Mouse (Mus musculus) heart, postnatal 14 days (tissue): ENCODE data around the gene Ttc33. TPM values are rescaled to one million over a fixed set of nuclear protein-coding genes. Genes with fewer than 3 reads are reported as not detected.
"Not testable (repeated sequence)": the region's sequence is repeated elsewhere in the genome, so short reads cannot be mapped to it uniquely, and the experiment has no call there.

Experiments used
- DNase-seq, 2 experiments: peaks; one replicate each; pipeline ENCODE4 v3.0.0; 2021 to 2022
- intact Hi-C: fragments of 180-260 bp; cut with DNase I; formaldehyde crosslinking; loops from one replicate; pipeline ENCODE4 v1.15.1; 2025
- total RNA-seq, 2 experiments: library from RNA; stranded (reverse); gene quantifications; 2 replicates each; pipeline ENCODE4 v1.2.3; 2021

Ttc33 gene
- total RNA-seq, 2 experiments from 2014 or later, result 30.6 to 33.4 TPM

DNA sequence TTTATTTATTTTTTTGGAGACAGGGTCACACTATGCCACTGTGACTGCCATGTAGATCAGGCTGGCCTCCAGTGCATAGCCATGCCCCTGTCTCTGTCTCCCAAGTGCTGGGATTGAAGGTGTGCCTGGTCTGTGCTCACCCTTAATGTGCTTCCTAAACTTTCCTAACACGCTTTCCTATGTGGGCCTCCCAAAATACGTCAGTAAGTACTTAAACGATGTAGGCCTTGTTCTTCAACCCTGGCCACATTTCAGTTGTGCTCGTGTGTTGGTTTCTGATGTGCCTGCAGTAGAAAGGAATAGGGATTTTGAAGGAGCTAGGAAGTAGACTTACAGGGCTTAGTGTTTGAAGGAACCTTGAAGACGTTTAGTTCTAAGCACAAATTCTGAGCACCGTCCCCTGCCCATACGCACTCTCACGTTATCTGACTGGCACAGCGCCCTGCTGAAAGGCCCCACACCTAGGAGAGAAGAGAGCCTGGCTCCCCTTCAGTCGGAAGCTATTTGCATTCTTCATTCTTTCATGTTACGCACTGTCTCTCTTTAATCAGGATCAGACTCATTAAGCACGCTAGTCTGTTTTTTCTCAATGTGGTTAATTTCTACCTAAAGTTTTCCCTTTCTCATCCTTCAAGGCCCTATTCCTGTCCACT is 20.1 kb upstream of the Ttc33 start:
- intact Hi-C loops, result no loop called here
- no peak for DNase-seq

DNA sequence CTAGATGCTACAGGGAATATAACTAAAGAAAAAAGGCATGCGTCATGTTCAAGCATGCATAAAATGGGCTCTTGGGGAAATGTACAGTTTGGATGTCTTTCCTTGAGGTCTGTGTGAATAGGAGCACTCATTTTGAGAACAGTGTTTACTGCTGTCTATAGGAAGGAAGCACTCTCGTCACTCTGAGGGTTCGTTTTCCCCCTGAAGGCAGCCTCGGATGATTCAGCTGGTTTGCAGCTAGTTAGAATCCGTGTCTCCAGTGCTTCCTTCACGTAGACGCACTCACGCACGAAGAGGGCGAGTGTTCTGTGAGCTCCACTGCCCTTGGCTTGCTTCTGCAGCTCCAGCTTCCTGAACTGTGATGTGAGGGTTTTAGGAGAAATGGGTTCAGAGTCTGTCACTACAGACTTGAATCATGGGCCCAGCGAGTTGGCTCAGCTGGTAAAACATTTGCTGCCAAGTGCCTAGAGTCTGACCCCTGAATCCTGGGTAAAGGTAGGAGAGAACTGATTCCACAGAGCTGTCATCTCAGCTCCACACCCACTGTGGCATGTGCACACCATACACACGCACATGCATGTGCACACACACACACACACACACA is 12.0 kb upstream of the Ttc33 start:
- intact Hi-C loops, result no loop called here
- DNase-seq, result no peak

DNA sequence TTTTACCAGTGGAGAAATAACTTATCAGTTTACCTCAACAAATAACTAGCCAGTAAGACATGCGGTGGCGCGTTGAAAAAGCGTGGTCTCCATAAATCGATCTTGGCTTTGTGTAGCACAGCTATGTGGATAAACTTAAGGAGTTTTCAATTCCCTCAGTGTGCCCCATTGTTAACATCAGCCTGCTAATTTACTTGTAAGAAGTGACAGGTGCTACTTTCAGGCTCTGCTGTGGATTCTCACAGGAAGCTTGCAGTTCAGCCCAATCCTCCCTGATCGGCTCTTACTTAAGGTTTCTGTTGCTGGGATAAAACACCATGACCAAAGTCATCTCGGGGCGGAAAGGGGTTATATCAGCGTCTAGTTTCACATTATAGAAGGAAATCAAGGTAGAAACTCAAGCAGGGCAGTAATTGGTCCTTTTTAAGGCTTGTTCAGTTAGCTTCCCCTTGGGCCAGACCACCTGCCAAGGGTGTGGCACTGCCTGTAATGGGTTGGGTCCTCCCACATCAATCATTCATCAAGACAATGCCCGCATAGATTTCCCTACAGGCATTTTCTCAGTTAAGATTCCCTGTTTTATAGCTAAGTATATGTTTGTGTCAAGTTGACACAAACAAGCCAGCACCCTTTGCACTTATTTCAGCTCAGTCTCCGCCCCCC is 526 bp upstream of the Ttc33 start:
- DNase-seq, result peak in 1 of 2 experiments; percentile 12
- intact Hi-C loops, result loop anchor here (5.0 kb wide), 1 partner anchor 42 kb away; the partner anchor contains the start of gene Prkaa1

DNA sequence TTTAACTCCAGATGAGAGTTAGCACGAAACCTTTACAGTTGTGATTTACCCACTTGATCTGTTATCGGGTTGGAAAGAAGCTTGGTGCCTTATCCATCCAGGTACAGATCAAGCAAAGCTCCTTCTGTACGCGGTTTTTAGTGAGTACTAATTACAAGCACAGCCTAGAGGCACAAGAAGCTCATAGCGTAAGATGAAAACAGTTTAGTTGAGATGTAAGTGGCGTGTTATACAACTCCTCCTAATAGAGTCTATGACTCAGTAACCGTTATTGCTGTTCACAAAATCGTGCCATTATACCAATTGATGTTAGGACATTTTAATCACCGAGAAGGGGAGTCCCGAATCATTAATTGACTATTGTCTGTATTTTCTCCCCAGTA is 959 bp downstream of the Ttc33 start:
- DNase-seq, result no peak
- intact Hi-C loops, result loop anchor here (5.0 kb wide), 1 partner anchor 44 kb away; the partner anchor contains the start of gene Prkaa1

DNA sequence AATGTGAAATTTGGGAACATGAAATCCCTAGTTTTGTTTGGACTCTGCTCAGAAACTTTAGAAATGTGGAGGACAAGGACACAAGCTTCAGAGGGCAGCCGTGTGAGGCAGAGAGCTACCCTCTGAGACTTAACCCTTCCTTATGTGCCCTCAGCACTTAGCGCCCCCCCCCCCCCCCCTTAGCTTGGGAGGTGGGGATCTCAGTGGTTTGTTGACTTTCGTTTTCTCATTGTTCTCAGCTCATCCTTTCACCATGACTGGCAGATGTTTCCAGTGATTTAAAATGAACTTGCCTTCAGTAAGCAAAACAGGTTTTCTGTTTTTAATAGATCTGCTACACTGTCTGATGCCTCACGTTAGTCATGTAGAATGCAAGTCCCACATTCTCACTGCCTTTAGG is 1.8 kb downstream of the Ttc33 start:
- intact Hi-C loops, result loop anchor here (5.0 kb wide), 1 partner anchor 45 kb away; the partner anchor contains the start of gene Prkaa1
- DNase-seq, result no peak

DNA sequence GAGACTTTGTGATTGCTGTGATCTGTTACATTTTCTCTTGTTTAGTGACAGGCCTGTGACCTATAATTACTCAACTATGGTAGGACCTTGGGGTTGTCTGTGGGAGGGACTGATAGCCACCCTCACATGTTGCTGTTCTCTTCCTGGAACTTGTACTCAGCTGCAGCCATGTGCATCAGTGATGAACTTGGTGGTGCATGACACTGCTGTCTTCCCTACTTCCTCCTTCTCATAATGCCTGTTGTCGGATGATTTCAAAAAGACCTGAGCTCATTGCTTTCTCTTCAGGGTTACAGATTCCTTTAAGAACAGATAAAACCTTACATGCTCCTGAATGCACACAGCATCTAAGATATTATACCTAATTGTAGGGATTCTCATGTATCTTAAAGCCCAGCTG is 2.7 kb downstream of the Ttc33 start:
- intact Hi-C loops, result loop anchor here (5.0 kb wide), 1 partner anchor 46 kb away; the partner anchor contains the start of gene Prkaa1
- no peak for DNase-seq

DNA sequence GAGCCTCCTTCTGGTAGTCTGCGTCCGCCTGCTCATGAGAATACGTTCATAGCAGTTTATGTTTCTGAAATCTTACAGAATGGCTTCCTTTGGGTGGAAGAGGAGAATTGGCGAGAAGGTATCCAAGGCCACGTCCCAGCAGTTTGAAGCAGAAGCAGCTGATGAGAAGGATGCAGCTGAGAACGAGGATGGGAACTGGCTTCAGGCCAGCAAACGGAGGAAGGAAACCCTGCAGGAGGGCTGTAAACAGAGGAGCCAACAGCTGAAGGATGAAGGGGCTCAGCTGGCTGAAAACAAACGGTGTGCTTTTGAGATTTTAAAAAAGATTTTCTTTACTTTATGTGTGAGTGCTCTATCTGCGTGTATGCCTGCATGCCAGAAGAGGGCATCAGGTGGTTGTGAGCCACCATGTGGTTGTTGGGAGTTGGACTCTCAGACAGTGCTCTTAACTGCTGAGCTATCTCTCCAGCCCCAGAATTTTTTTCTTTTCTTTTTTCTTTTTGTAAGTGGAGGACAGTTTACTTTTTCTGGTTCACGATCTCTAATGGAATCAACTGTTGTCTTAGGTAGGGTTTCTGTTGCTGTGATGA is 4.3 kb downstream of the Ttc33 start:
- intact Hi-C loops, result loop anchor here (5.0 kb wide), 2 partner anchors 47 to 893 kb away; partner anchors contain the start of gene Prkaa1
- DNase-seq, result peak; percentile 44

DNA sequence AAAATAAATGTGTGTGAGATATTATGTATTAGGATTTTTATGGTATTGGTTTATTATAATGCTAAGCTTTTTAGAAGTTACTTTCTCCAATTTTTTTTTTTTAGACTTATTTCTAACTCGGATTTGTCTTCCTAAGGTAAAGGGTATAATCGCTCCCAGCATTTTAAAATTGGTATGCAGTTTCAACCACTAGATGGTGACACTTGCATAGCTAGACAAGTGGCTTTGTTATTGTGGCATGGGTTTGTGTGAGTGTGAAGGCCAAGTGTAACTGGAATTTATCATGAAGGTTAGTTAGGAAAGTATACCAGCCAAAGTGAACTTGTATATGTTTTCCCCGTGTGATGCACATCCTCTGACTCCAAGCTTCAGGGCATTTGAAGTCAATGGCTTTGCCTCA is 8.5 kb downstream of the Ttc33 start:
- intact Hi-C loops, result loop anchor here (5.0 kb wide), 1 partner anchor 888 kb away; no protein-coding TSS in a partner anchor
- peak in 1 of 2 experiments; percentile 28 for DNase-seq

DNA sequence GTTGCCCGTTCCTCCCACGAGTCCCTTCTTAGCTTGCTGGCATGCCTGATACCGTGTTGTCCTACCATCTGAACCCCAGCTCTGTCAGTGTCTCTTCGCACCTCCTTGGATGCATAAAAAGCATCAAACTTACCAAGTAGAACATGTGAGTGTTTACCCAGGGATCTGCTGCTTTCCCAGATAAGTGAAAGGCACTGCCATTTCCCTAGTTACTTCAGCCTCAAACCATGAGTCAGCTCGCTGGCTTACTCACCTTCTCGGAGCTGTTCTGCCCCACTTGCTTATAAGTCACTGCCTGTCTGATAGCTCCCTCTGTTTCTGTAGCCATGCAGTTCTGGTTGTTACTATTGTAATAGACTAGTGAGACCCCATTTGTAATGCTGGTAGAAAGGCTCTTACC is 9.1 kb downstream of the Ttc33 start:
- no peak for DNase-seq
- intact Hi-C loops, result loop anchor here (5.0 kb wide), 1 partner anchor 888 kb away; no protein-coding TSS in a partner anchor

DNA sequence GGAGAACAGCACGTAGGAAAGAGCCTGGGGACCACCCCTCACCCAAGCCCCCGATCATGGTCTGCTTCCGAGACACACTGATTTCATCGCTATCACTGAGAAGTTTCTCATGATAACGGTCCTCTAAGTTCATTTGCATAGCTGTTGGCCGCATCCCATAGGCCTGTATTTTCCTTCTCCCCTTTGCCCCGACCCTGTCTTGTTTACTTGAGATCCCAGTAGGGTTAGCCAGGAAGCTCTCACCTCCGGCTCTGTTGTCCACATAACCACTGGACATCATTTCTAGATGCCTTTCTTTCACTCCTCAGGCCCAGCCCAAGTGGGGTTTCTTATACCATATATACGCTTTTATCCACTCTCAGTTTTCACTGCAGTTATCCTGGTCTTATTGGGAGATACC is 9.6 kb downstream of the Ttc33 start:
- intact Hi-C loops, result loop anchor here (5.0 kb wide), 1 partner anchor 887 kb away; no protein-coding TSS in a partner anchor
- no peak for DNase-seq

DNA sequence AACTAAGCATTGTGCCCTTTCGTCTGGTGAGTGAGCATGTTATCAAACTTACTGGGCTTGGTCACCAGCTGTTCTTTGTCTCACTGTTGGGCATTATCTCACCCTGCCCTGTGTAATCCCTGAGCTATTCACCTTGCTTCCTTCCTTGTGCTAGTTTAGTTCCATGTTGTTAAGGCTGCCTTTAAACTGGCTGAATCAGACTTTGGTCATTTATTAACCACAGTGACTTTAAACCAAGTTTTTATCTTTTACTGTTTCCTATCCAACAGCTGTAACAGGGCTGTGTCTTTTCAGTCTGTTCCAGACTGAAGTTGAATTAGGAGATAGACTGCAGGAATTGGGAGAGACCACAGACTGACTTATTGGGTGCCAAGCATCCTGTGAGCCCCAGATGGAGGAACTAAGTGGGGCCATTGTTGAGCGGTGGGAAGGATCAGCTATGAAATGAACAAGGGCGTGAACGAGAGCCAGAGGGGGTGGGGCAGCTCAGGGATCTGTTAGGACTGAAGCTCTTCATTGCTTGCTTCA is 10.7 kb downstream of the Ttc33 start:
- peak; percentile 35 to 56 for DNase-seq
- intact Hi-C loops, result no loop called here

DNA sequence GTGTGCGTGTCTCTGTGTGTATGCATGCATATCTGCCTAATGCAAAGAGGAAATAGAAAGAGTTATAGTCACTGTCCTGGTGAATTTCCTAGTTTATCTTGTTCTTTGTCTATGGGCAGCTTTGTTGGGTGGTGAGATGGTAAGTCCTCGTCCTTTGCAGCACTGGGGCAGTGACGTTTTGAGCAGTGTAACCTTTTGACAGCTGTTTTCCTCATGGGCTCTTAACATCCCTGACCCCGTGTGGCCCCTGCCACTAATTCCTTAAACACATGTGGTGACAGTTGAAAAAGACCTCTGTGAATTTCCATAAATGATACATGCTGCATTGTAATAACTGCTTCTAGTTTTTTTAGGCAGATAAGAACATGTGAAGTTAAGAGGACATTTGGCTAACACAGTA is 11.4 kb downstream of the Ttc33 start:
- no peak for DNase-seq
- intact Hi-C loops, result no loop called here

DNA sequence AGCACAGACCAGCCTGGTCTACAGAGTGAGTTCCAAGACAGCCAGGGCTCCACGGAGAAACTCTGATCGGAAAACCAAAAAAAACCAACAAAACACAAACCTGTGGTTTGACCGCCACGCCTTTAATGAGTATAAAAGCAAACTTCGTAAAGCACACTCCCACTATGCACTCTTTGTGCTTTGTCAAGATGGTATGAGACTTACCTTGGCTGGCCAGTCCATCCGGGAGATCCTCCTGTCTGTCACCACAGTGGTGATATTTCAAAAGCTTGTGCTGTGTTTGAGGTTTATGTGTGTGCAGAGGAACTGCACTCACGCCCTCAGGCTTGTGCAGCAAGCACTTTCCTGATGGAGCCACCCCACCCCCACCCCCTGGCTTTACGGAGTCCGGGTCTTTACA is 19.9 kb downstream of the Ttc33 start:
- no peak for DNase-seq
- intact Hi-C loops, result no loop called here

DNA sequence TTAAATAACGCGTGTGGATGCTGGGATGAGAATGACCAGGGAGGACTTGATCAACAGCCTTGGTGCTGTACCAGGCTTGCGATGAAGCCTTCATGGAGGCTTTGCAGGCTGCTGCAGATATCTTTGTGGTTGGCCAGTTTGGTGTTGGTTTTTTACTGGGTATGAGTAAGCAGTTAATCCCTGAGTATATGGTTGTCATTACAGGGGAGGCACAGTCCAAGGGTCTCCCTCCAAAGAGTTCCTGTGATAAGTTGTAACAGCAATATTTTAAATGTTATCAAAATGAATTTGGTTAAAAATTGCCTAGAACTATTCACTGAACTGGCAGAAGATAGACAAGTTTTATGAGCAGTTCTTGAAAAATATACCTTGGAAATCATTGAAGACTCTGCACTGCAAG is 23.8 kb downstream of the Ttc33 start:
- DNase-seq, result no peak
- intact Hi-C loops, result no loop called here

DNA sequence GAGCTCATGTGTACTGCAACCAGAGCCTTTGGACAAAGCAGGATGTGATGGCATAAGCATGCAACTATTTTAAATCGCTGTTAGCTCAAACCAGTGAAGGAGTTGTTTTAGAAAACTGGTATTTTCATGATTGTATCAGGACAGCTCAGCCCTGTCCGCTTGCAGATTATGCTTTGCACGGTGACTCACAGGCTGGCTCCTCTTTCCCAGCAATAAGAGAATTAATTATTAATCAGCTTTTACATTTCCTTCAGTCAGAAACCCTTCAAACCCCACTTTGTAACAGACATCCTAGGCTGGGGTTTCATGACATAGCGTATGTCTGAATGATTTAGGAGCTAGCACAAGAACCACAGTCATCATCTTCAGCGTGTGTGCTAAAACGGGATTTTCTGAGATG is 35.2 kb downstream of the Ttc33 start:
- intact Hi-C loops, result no loop called here
- DNase-seq, result no peak

DNA sequence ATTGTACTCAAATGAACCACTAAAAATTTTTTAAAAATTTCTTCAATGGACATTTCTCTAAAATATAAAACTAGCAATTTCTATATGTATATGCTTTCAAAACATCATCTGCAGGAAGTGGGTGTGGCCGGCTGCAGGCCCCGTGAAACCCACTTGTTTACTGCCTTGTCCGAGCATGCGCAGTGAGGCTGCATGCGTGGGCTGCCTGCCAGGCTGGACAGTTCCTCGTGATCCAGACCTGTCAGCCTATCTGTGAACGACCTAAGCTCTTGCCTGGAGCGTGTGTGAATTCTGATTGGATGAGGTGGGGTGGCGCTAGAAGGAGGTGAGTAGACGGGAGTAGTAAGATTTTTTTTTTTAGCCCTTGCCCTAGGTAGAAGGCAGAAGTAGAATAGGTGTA is 45.4 kb downstream of the Ttc33 start:
- DNase-seq, intact Hi-C loops: not testable (repeated sequence)

DNA sequence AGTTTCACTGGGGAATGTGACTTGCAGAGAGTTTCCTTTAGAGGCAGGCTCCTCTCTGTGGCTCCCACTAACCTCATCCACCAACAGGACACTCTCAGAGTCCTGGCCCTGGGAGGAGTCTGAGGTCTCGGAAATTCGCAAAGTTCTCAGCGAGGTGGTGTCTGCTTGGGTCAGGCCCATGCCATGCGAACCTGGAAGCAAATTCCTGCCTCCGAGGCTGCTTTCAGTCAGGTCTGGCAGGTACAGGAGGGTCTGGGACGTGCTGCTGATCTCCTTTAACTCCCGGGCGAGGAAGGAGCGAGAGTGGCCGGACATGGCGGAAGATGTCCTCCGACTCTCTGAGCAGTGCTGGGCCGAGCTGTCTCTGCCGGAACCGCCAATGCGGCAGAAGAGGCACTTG is 49.3 kb downstream of the Ttc33 start:
- intact Hi-C loops, result no loop called here
- no peak for DNase-seq

DNA sequence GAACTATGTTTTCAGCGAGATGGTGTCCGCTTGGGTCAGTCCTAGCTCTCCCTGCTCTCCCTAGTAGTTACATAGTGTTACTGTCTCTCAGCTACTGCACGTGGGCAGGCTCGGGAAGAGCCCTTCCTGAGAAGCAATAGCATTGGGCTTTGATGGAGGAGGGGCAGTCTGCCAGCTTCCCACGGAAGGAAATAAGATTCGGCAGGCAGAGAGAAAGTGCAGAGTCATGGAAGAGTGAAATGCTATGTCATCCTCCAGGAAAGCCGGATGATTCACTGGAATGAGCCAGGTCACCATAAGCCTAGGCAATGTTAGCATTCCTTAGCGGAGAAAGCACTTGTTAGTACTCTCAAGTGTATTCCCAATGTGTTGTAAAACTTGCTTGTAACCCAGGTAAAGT is 50.2 kb downstream of the Ttc33 start:
- intact Hi-C loops, result no loop called here

DNA sequence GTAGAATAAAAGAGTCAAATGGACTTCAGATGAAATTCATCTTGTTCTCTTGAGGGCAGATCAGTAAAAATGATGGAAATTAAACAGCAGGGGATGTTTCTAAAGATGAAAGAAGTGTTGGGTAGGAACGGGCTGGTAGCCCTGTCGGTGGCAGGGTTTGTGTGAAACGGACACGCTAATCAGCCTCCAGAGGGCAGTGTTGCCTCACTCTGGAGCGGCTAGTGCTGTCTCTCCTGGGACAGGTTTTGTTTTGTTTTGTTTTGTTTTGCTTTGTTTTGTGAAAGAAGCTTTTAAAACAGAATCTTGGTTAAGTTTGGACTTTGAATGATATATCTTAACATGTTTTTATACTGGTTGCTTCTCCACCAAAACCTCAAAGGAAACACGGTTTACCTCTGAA is 51.2 kb downstream of the Ttc33 start:
- intact Hi-C loops, result loop anchor here (1.0 to 2.0 kb wide), 2 partner anchors 679 to 844 kb away; no protein-coding TSS in a partner anchor
- peak; percentile 83 to 89 for DNase-seq

More for the DNA sequence above, 50.2 kb downstream of the Ttc33 start:
- peak; percentile 18 to 46 for DNase-seq

DNA sequence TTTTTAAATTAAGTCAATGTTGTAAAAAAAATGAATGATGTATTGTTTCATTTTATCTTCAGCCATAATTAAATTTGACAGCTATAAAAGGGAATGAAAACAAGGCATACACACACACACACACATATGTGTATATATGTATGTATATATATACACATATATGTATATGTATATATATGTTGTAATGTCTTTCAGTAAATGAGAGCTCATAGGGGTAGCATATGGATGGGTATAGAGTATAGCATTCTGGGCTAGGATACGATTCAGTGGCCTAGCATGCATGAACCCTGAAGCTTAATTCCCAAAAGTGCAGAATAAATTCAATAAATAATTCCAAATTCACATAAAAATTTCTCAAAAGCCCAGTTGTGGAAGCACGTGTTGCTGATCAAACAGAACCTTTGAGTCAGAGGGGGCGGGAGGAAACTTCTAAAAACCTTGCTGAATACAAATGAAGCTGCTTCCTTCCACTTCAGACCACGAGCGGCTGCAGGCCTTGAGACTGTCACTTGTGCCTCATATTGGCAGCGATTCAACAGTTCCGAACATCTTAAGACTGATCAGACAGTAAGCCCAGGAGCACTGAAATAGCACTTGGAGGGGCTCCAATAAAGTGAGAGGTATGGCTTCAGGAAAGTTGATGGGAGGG is 51.8 kb downstream of the Ttc33 start:
- intact Hi-C loops, result loop anchor here (2.0 kb wide), 1 partner anchor 844 kb away; no protein-coding TSS in a partner anchor

More for the DNA sequence above, 51.8 kb downstream of the Ttc33 start:
- peak in 1 of 2 experiments; percentile 31 for DNase-seq
